Mouse (Mus musculus) stomach, embryonic 14.5 days (tissue): ENCODE measurements at regions not wholly inside any gene's neighbourhood (a gene's known extent, or its start where the extent isn't known, plus 50 kb on each side); places are given as distances from the start of the nearest gene placed in this dataset.
A peak's percentile ranks its signal among the peaks of the same experiment; 100 is the strongest.

Experiments
- ATAC-seq: fragments of 200-750 bp; cut with Nextera tagmentation; 2 replicates; pipeline ENCODE4 v1.8.0; 2017; ENCODE audit warnings: low read depth, moderate TSS enrichment; ENCODE audit not compliant: insufficient number of reproducible peaks, insufficient read depth, low FRiP score
- H3K27ac ChIP-seq: fragments of 300-500 bp; sonication (generic); 2 replicates; pipeline ENCODE4 v1.5.1; 2014; ENCODE audit warnings: mild to moderate bottlenecking, low read length, moderate library complexity, mixed read lengths
- H3K27me3 ChIP-seq: fragments of 300-500 bp; sonication (generic); 2 replicates; pipeline ENCODE4 v1.6.1; 2014; ENCODE audit warnings: low read length, control low read depth, mixed read lengths; ENCODE audit not compliant: control insufficient read depth, insufficient read depth
- H3K36me3 ChIP-seq: fragments of 300-500 bp; sonication (generic); 2 replicates; pipeline ENCODE4 v1.6.1; 2014; ENCODE audit warnings: mild to moderate bottlenecking, control low read depth, low read length, moderate library complexity, mixed read lengths; ENCODE audit not compliant: control insufficient read depth, insufficient read depth
- H3K4me1 ChIP-seq: fragments of 300-500 bp; sonication (generic); 2 replicates; pipeline ENCODE4 v1.6.1; 2014; ENCODE audit warnings: low read length, control low read depth, mixed read lengths; ENCODE audit not compliant: control insufficient read depth, insufficient read depth
- H3K4me2 ChIP-seq: fragments of 300-500 bp; sonication (generic); replicated peaks from 2 replicates; pipeline ENCODE4 v1.6.1; 2014; ENCODE audit warnings: low read depth, low read length, control low read depth
- H3K4me3 ChIP-seq: fragments of 300-500 bp; sonication (generic); 2 replicates; pipeline ENCODE4 v1.5.1; 2014; ENCODE audit warnings: low read depth, low read length, control low read depth
- H3K9ac ChIP-seq: fragments of 300-500 bp; sonication (generic); replicated peaks from 2 replicates; pipeline ENCODE4 v1.6.1; 2014; ENCODE audit warnings: low read depth, mild to moderate bottlenecking, control low read depth, low read length, moderate library complexity, mixed read lengths
- H3K9me3 ChIP-seq: fragments of 300-500 bp; sonication (generic); 2 replicates; pipeline ENCODE4 v1.6.1; 2016; ENCODE audit warnings: low read depth, low read length, control low read depth; ENCODE audit not compliant: control insufficient read depth
- WGBS: fragments of 180-500 bp; shearing (Covaris S2); extraction: QIAGEN DNeasy Blood & Tissue Kit; methylation state at CpG from one replicate; pipeline ENCODE4 v1.1.7; 2014; 5-methylcytosine and 5-hydroxymethylcytosine counted together

- no peaks in the 10 kb centered on the region for H3K9me3 ChIP-seq
- no peak overlapping the region for H3K27ac ChIP-seq
- ATAC-seq: no peak
- 0 out of 2 replicates have a peak, but pooled peaks cover 4% of the 10 kb centered on the region for H3K4me1 ChIP-seq
- WGBS: 52% methylated on average over 4 of the region's 4 CpGs
- H3K4me3 ChIP-seq: no peak overlapping the region
- H3K4me2 ChIP-seq: no peak overlapping the region
- H3K9ac ChIP-seq: no peak overlapping the region
- H3K27me3 ChIP-seq: no peaks in the 10 kb centered on the region
- H3K36me3 ChIP-seq: no peaks in the 10 kb centered on the region
Observed at GRCm38 (mm10) chr16:76232680-76233079, 140.9 kb downstream of the Nrip1 start.

DNA sequence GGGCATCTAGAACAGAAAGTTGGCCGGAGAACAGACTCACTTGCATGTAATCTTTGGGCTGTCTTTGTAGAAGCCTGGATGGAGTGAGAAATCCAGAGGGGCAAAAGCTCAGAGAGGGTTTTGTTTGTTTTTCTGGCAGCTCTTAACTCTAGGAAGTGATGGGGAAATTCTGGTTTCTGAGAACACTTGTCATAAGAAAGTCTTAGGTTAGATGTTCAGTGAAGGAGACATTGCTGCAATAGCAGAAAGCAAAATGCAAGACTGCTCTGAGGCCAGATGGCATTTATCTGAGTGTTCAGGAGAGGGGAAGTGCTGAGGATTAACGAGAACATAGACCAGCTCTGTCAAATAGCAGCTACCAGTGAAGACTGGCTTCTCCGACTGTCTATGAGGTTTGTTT, 141.5 kb downstream of the Nrip1 start:
- H3K9ac ChIP-seq: no peak overlapping the region
- no peak overlapping the region for H3K4me3 ChIP-seq
- H3K27me3 ChIP-seq: no peaks in the 10 kb centered on the region
- H3K9me3 ChIP-seq: no peaks in the 10 kb centered on the region
- no peak overlapping the region for H3K27ac ChIP-seq
- H3K4me1 ChIP-seq: 0 out of 2 replicates have a peak, but pooled peaks cover 4% of the 10 kb centered on the region
- ATAC-seq: no peak
- H3K36me3 ChIP-seq: no peaks in the 10 kb centered on the region
- no peak overlapping the region for H3K4me2 ChIP-seq
- WGBS: 34% methylated on average over 3 of the region's 3 CpGs

DNA sequence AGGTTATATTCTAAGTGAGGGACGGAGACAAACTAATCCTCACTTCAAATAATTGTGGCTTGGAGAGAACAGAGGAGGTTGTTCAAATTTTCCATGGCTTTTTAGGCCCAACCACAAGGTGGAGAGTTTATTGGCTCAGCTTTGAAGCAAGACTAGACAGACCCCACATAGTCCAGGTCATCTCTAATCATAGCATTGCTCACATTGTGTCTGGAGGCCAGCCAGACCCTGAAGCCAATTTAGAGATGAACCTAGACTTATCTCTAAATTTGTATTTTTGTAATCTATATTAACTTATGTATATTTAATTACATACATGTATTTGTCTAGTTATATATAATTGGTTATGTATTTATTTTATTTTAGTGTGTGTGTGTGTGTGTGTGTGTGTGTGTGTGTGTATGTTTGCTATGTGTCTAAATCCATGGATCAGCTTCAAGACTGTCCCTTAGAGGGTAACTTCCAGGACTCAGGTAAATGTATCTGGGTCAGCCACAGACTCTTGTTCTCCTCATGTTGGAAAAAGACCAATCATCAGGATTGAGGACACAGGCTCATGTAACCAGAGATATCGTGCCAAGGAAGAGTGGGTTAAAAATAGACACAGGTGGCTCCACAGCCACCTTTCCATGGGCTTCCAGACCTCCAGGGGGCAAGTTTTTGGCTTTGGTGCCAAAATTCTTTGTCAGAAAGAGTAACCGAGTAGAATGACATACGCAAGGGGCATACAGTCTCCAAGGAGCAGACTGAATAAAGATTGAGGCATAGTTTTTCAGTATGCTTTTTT, 142.9 kb downstream of the Nrip1 start:
- H3K4me3 ChIP-seq: no peak overlapping the region
- no peak overlapping the region for H3K4me2 ChIP-seq
- H3K9me3 ChIP-seq: no peaks in the 10 kb centered on the region
- no peak overlapping the region for H3K9ac ChIP-seq
- no peak overlapping the region for H3K27ac ChIP-seq
- H3K27me3 ChIP-seq: no peaks in the 10 kb centered on the region
- no peak for ATAC-seq
- H3K36me3 ChIP-seq: no peaks in the 10 kb centered on the region
- 89% methylated on average over 4 of the region's 4 CpGs for WGBS
- H3K4me1 ChIP-seq: 0 out of 2 replicates have a peak, but pooled peaks cover 4% of the 10 kb centered on the region

DNA sequence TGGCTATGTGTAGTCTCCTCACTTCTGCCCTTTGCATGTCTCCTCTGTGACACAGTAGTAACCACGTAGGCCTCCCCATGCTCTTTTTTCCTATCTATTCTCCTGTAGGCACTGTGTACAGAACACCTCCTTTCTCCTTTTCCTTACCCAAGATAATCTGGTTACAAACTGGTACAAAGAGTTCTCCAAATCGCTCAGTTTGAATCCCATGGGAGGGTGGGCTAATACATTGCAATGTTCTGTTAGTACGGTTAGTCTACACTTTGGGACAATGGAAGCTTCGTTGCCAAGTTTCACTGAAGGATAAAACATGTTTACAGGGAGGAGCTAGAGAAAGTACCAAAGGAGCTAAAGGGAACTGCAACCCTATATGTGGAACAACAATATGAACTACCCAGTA, 145.2 kb downstream of the Nrip1 start:
- Histone ChIP-seq H3K4me3 (no peak overlapping the region), H3K4me2 (no peak overlapping the region), H3K36me3 (no peaks in the 10 kb centered on the region), H3K4me1 (peaks cover 7% of the 10 kb centered on the region; the same call in 1 of the 2 replicates), H3K27me3 (no peaks in the 10 kb centered on the region), H3K9ac (no peak overlapping the region), H3K9me3 (no peaks in the 10 kb centered on the region), H3K27ac (no peak overlapping the region)
- ATAC-seq: no peak
- 85% methylated on average over 4 of the region's 4 CpGs for WGBS

- no peaks in the 10 kb centered on the region for H3K9me3 ChIP-seq
- no peaks in the 10 kb centered on the region for H3K36me3 ChIP-seq
- ATAC-seq: no peak
- no peaks in the 10 kb centered on the region for H3K27me3 ChIP-seq
- 58% methylated on average over 7 of the region's 7 CpGs for WGBS
- no peak overlapping the region for H3K9ac ChIP-seq
- no peak overlapping the region for H3K4me2 ChIP-seq
- H3K27ac ChIP-seq: peak overlapping the region; percentile 49; the same call in 1 of the 2 replicates
- H3K4me3 ChIP-seq: no peak overlapping the region
- H3K4me1 ChIP-seq: peaks cover 4% of the 10 kb centered on the region; the same call in 1 of the 2 replicates
Observed at GRCm38 (mm10) chr16:76226446-76226845, 147.2 kb downstream of the Nrip1 start.

DNA sequence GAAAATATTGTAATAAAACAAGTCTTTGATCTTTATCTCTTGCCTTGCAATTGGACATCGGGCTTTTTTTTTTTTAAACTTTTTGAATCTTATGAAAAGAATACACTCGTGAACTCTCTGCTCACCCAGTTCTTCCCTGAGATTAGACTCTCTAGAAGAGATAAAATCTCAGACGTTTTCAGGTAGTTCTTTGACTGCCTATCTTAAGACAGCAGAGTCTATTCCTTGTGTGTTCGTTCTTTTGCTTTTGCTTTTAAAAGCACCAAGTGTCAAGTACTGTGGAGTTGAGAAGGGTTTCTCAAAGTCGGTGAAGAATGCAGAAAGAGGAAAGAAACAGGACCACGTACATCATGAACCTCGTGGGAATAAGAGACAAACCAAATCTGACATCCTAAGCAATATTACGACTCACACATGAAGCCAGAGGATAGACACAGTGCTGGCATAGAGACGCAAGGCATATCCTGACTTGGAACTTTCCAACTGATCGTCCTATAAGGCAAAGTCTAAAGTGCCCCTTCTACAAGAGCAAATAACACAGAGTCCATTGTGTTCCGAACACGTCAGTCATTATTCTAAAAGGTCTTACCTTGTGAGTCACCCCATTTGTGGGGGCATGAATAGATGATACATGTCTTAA, 147.9 kb downstream of the Nrip1 start:
- WGBS: 34% methylated on average over 12 of the region's 12 CpGs
- H3K9me3 ChIP-seq: no peaks in the 10 kb centered on the region
- no peak overlapping the region; the same call in 1 of the 2 replicates for H3K27ac ChIP-seq
- no peak overlapping the region for H3K4me3 ChIP-seq
- H3K9ac ChIP-seq: no peak overlapping the region
- no peaks in the 10 kb centered on the region for H3K36me3 ChIP-seq
- 0 out of 2 replicates have a peak, but pooled peaks have one; percentile 20 for ATAC-seq
- no peak overlapping the region for H3K4me2 ChIP-seq
- H3K4me1 ChIP-seq: peaks cover 4% of the 10 kb centered on the region; the same call in 1 of the 2 replicates
- H3K27me3 ChIP-seq: no peaks in the 10 kb centered on the region

- H3K4me3 ChIP-seq: no peak overlapping the region
- H3K27me3 ChIP-seq: no peaks in the 10 kb centered on the region
- H3K9me3 ChIP-seq: no peaks in the 10 kb centered on the region
- no peak overlapping the region for H3K9ac ChIP-seq
- H3K4me1 ChIP-seq: peaks cover 4% of the 10 kb centered on the region; the same call in 1 of the 2 replicates
- H3K36me3 ChIP-seq: no peaks in the 10 kb centered on the region
- 16% methylated on average over 9 of the region's 9 CpGs for WGBS
- H3K27ac ChIP-seq: peak overlapping the region; percentile 28; the same call in 1 of the 2 replicates
- H3K4me2 ChIP-seq: no peak overlapping the region
- ATAC-seq: peak; percentile 44
Observed at GRCm38 (mm10) chr16:76224901-76225586, 148.6 kb downstream of the Nrip1 start.

GRCm38 (mm10) chr16:76223716-76224115, 149.9 kb downstream of the Nrip1 start:
- no peak overlapping the region for H3K4me3 ChIP-seq
- no peak overlapping the region for H3K27ac ChIP-seq
- H3K9me3 ChIP-seq: no peaks in the 10 kb centered on the region
- H3K4me1 ChIP-seq: peaks cover 4% of the 10 kb centered on the region; the same call in 1 of the 2 replicates
- H3K9ac ChIP-seq: no peak overlapping the region
- H3K36me3 ChIP-seq: no peaks in the 10 kb centered on the region
- WGBS: 52% methylated on average over 4 of the region's 4 CpGs
- no peaks in the 10 kb centered on the region for H3K27me3 ChIP-seq
- no peak for ATAC-seq
- H3K4me2 ChIP-seq: no peak overlapping the region
